Mouse (Mus musculus) macrophage (primary cell): ENCODE data around the gene Prickle3. TPM values are rescaled to one million over a fixed set of nuclear protein-coding genes. Genes with fewer than 3 reads are reported as not detected.

Source experiments
- H3K27ac ChIP-seq: fragments of 350-480 bp; formaldehyde crosslinking; 2 replicates; pipeline ENCODE4 v1.9.0; 2021
- H3K36me3 ChIP-seq: fragments of 350-480 bp; formaldehyde crosslinking; 2 replicates; pipeline ENCODE4 v1.9.0; 2021; ENCODE audit errors: inconsistent target
- H3K4me3 ChIP-seq: fragments of 350-480 bp; formaldehyde crosslinking; 2 replicates; pipeline ENCODE4 v1.9.0; 2021; ENCODE audit errors: inconsistent target
- H3K79me2 ChIP-seq: fragments of 350-480 bp; formaldehyde crosslinking; 2 replicates; pipeline ENCODE4 v1.9.0; 2021; ENCODE audit errors: inconsistent target
- WGBS: methylation state at CpG from one replicate; pipeline ENCODE4 v1.1.7; 2026; ENCODE audit warnings: inconsistent platforms; ENCODE audit not compliant: missing documents; 5-methylcytosine and 5-hydroxymethylcytosine counted together
- polyA plus RNA-seq: library from polyadenylated mRNA; stranded (reverse); fragments of 250-400 nt; gene quantifications from 3 replicates; pipeline ENCODE4 v1.2.4, GENCODE M21; 2018; ENCODE audit warnings: inconsistent platforms

The Prickle3 gene
- polyA plus RNA-seq, 1 experiment from 2014 or later = 3.4 TPM

- no peaks in the 10 kb centered on the region for H3K36me3 ChIP-seq
- H3K27ac ChIP-seq = no peak overlapping the region
- 86% methylated on average over 9 of the region's 11 CpGs for WGBS
- no peaks in the 10 kb centered on the region for H3K79me2 ChIP-seq
- no peak overlapping the region for H3K4me3 ChIP-seq
Observed at GRCm38 (mm10) chrX:7658785-7659589, 1.9 kb downstream of the Prickle3 start.

GRCm38 (mm10) chrX:7661086-7661485 is 4.0 kb downstream of the Prickle3 start:
- WGBS = 93% methylated on average over 2 of the region's 4 CpGs
- Histone ChIP-seq H3K27ac (no peak overlapping the region), H3K79me2 (no peaks in the 10 kb centered on the region), H3K36me3 (no peaks in the 10 kb centered on the region), H3K4me3 (no peak overlapping the region)

GRCm38 (mm10) chrX:7662936-7663335 is 5.9 kb downstream of the Prickle3 start:
- WGBS = 71% methylated on average over 3 of the region's 3 CpGs
- Histone ChIP-seq H3K4me3 (no peak overlapping the region), H3K79me2 (no peaks in the 10 kb centered on the region), H3K36me3 (no peaks in the 10 kb centered on the region), H3K27ac (no peak overlapping the region)

- no peaks in the 10 kb centered on the region for H3K36me3 ChIP-seq
- 94% methylated on average over 11 of the region's 11 CpGs for WGBS
- no peak overlapping the region for H3K27ac ChIP-seq
Observed at GRCm38 (mm10) chrX:7664791-7665190, 7.7 kb downstream of the Prickle3 start.

GRCm38 (mm10) chrX:7665739-7666502 is 8.9 kb downstream of the Prickle3 start:
- no peak overlapping the region for H3K27ac ChIP-seq
- H3K36me3 ChIP-seq = no peaks in the 10 kb centered on the region
- WGBS = 86% methylated on average over 21 of the region's 21 CpGs
- no peak overlapping the region for H3K4me3 ChIP-seq
- H3K79me2 ChIP-seq = peaks cover 13% of the 10 kb centered on the region

More at GRCm38 (mm10) chrX:7664791-7665190, 7.7 kb downstream of the Prickle3 start:
- H3K79me2 ChIP-seq = peaks cover 1% of the 10 kb centered on the region; the same call in 1 of the 2 replicates
- no peak overlapping the region for H3K4me3 ChIP-seq

GRCm38 (mm10) chrX:7670390-7670881 is 13.4 kb downstream of the Prickle3 start:
- WGBS = 32% methylated on average over 11 of the region's 19 CpGs
- no peaks in the 10 kb centered on the region for H3K36me3 ChIP-seq
- H3K79me2 ChIP-seq = peaks cover 14% of the 10 kb centered on the region
- H3K27ac ChIP-seq = peak overlapping the region; percentile 82
- peak overlapping the region; percentile 67 for H3K4me3 ChIP-seq

- Histone ChIP-seq H3K4me3 (peak within 1 kb of the TSS; percentile 67), H3K36me3 (no peaks in the 10 kb centered on the region), H3K27ac (peak within 1 kb of the TSS; percentile 82), H3K79me2 (peaks cover 14% of the 10 kb centered on the region)
- WGBS = 12% methylated on average over 28 of the region's 36 CpGs
Observed at GRCm38 (mm10) chrX:7670921-7671623, 14.0 kb downstream of the Prickle3 start, which contains the start of gene Plp2. TSS of gene Plp2 (minus strand) at chrX:7671390.

- Histone ChIP-seq H3K79me2 (peaks cover 14% of the 10 kb centered on the region), H3K27ac (peak overlapping the region; percentile 76), H3K4me3 (no peak overlapping the region), H3K36me3 (no peaks in the 10 kb centered on the region)
- 57% methylated on average over 6 of the region's 6 CpGs for WGBS
Observed at GRCm38 (mm10) chrX:7672739-7673138, 15.7 kb downstream of the Prickle3 start.

- Histone ChIP-seq H3K36me3 (no peaks in the 10 kb centered on the region), H3K4me3 (peak overlapping the region; percentile 10; the same call in 1 of the 2 replicates), H3K27ac (peak overlapping the region; percentile 76), H3K79me2 (peaks cover 14% of the 10 kb centered on the region)
- WGBS = 15% methylated on average over 10 of the region's 12 CpGs
Observed at GRCm38 (mm10) chrX:7673578-7674281, 16.7 kb downstream of the Prickle3 start.

- 36% methylated on average over 23 of the region's 28 CpGs for WGBS
- peaks cover 14% of the 10 kb centered on the region for H3K79me2 ChIP-seq
- peak overlapping the region; percentile 10; the same call in 1 of the 2 replicates for H3K4me3 ChIP-seq
- peak overlapping the region; percentile 76 for H3K27ac ChIP-seq
- H3K36me3 ChIP-seq = no peaks in the 10 kb centered on the region
Observed at GRCm38 (mm10) chrX:7674284-7675000, 17.4 kb downstream of the Prickle3 start.

- 49% methylated on average over 8 of the region's 10 CpGs for WGBS
- 0 out of 2 replicates have a peak overlapping the region, but pooled peaks have one; percentile 76 for H3K27ac ChIP-seq
- no peak overlapping the region for H3K4me3 ChIP-seq
- H3K79me2 ChIP-seq = peaks cover 11% of the 10 kb centered on the region
- no peaks in the 10 kb centered on the region for H3K36me3 ChIP-seq
Observed at GRCm38 (mm10) chrX:7675001-7675380, 17.9 kb downstream of the Prickle3 start.

GRCm38 (mm10) chrX:7678986-7679385 is 21.9 kb downstream of the Prickle3 start:
- H3K79me2 ChIP-seq = no peaks in the 10 kb centered on the region
- H3K27ac ChIP-seq = no peak overlapping the region
- no peaks in the 10 kb centered on the region for H3K36me3 ChIP-seq
- 42% methylated on average over 3 of the region's 3 CpGs for WGBS
- no peak overlapping the region for H3K4me3 ChIP-seq

- peak overlapping the region; percentile 6; the same call in 1 of the 2 replicates for H3K4me3 ChIP-seq
- no peaks in the 10 kb centered on the region for H3K36me3 ChIP-seq
- H3K79me2 ChIP-seq = no peaks in the 10 kb centered on the region
- 23% methylated on average over 27 of the region's 27 CpGs for WGBS
- H3K27ac ChIP-seq = no peak overlapping the region
Observed at GRCm38 (mm10) chrX:7679405-7680056, 22.5 kb downstream of the Prickle3 start.
